Mouse (Mus musculus) c-Kit-positive CD71-positive TER-119-positive erythroid progenitor cells, embryonic 14.5 days (primary cell): ENCODE measurements around the gene Ndufs2.

Experiments
- DNase-seq: peaks from one replicate; pipeline ENCODE4 v3.0.0-alpha.2; 2013; ENCODE audit warnings: low spot score

Ndufs2 gene

DNA sequence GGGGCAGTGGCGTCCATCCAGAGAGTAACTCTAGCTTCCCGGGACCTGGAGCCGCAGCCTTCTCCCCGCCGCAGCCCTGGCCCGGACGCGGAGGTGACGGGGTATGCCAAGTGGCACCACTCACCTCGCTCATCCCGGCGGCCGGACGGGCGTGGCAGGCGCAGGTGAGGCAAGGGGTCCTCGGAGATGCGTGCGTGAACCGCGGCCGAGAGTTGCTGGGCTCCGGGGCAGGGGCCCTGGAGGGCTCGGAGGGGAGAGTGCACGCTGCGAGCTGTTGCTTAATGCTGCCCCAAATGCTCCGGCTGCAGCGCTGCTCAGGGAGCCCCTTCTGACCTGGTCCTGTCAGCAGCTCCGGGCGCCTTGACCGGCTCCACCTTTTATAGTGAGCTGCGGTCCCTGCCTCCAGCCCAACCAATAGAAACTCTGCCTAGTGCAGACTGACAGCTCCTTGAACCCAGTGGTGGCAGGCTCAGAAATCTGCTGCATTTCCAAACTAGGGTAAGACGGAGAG, 55.2 kb downstream of the Ndufs2 start, which contains the start of gene Pcp4l1:
Pcp4l1 (minus strand) TSS at position 382 of the 511 bp plus-strand sequence.
- DNase-seq: no peak

DNA sequence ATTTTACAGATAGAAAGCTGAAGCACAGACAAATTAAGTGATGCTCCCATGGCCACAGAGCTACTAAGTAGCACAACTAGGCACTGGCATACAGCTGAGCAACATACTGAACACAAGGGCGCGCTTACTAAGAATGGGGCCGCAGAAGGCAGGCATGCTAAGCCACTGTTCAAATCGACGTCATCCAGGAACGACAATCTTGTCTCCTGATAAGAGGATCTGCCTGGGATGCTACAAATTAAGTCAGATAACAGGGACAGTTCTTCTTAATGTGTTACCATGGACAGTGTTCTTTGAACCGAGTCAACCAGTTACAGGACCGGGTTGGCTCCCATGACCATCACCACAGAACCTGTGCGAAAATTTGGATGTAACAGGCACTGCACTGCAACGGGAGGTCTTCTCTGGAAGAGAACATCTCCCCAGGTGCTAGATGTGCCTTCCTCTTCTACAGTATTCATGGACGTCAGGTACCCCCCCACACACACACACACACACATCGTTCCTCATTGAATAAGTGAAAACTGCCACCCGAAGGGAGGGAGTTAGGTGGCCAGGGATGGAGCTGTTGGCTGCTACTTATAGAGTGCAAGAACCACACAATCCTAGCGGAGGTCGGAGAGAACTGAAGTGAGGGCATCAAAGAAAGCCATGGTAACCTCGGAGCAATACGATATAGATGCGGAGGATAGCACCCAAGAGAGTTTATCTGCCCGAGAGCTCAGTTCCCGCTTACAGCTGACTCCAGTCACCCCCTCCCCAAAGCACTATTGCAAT, 56.0 kb downstream of the Ndufs2 start:
- no peak for DNase-seq

- DNase-seq: no peak
Measured at GRCm38 (mm10) chr1:171193911-171194830, 57.0 kb downstream of the Ndufs2 start.

- no peak for DNase-seq
Measured at GRCm38 (mm10) chr1:171193093-171193840, 57.9 kb downstream of the Ndufs2 start.

DNA sequence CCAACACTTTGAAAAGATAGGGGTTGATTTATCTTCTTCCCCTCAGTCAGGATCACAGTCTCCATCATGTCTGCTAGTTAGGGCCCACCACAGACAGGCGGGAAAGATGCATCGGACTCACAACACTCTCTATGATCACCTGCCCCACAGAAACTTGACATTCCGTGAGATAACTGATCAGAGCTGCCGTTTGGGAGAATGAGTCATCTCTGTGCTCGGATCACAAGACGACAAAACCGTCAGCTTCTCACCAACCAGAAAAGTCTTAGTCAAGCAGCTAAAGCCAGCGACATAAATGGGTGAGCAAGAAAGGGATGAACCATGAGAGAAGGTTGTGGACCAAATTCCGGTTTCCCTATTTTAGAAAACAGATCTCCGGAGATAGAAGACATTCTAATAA, 58.9 kb downstream of the Ndufs2 start:
- DNase-seq: no peak

GRCm38 (mm10) chr1:171190832-171191231, 60.4 kb downstream of the Ndufs2 start:
- no peak for DNase-seq

DNA sequence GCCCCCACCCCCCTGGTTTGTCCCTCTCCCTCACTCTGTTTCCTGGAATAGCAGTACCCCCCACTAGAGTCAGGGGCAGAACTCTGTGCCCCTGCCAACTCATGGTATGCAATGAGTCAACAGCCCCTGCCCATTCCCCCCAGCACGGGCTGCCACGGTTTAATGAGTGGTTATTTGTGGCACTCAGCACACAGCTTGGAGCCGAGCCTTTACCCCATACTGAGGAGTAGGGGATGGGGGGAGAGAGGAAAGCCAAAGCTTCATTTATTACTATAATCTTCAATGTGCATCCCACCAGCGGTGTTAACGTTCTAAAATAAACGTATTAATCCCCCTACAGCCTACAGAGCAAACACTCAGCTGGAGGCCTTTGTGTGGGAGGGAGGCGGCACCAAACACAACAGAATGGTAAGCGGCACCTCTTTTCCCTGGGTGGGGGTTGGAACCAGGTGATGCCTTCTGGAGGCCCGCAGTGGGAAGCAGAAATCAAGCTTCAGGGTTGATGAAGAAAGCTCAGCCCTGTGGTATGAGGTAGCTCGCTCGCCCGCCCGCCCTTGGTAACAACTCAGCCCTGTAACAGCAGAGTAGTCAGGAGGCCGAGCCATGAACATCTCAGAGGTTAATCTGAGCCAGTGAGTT, 61.6 kb downstream of the Ndufs2 start:
- DNase-seq: no peak

DNA sequence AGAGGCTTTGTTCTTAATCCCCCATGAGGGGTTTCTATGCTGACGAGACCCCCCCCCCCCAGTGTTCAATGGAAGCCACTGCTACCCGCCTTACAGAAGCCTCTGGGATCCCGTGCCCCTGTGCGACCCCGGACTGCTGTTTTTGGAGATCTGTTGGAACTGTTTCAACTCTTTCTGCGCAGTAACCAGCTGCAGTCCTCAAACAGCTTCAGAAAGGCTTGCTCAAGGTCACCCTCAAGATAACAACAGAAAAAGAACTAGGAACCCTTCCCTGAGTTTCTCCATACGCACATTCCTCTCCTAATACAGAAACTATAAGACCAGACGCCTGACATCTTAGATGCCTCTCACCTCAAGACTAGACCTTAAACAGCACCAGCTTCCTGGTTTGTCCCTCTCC, 62.1 kb downstream of the Ndufs2 start:
- no peak for DNase-seq

DNA sequence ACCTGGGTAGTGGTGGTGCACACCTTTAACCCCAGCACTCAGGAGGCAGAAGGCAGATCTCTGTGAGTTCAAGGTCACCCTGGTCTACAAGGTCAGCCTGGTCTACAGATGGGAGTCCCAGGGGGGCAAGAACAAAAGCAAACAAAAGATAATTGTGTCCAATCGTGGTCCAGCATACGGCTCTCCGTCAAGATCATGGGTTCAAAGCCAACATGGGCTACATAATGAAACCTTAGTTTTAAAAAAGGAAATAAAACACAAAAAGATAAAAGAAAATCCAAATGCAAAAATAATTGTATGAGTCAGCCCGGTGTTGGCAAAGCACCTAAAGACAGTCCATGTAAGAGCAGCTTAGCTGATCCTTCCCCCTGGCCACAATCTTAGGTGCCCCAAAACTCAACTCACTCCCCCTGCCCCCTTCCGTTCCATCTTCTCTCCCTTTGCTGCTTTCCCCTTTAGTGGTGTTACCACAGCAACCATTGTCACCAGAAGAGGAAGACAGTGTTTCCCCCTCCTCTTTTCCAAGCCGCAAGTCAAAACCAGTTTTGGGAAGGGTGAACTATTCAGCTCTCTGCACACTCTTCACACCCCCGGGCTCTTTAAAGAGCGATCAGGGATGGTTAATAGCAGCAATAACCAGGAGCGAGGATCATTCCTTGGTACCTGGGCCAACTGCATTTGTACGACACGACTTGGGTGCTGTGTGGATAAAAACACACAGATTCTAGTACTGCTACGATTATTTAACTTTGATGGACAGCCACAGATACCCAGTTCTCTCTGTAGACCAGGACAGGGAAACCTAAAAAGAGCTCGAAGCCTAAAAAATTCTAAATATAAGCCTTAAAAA, 63.1 kb downstream of the Ndufs2 start:
- no peak for DNase-seq

GRCm38 (mm10) chr1:171185655-171186054, 65.5 kb downstream of the Ndufs2 start:
- DNase-seq: no peak
